Mouse (Mus musculus) cortical plate, adult 2 months (tissue): ENCODE data around the gene Gramd1b.

Experiments used
- CTCF ChIP-seq: fragments of 200-500 bp; IDR thresholded peaks from 2 replicates; pipeline ENCODE4 v1.5.1; 2011; ENCODE audit warnings: mild to moderate bottlenecking, control low read depth, low read length; ENCODE audit not compliant: insufficient read depth; ENCODE audit errors: extremely low read depth
- POLR2A ChIP-seq: fragments of 200-500 bp; IDR thresholded peaks from 2 replicates; pipeline ENCODE4 v1.6.1; 2011; ENCODE audit warnings: mild to moderate bottlenecking, low read length, control low read depth; ENCODE audit not compliant: insufficient read depth; ENCODE audit errors: extremely low read depth

DNA sequence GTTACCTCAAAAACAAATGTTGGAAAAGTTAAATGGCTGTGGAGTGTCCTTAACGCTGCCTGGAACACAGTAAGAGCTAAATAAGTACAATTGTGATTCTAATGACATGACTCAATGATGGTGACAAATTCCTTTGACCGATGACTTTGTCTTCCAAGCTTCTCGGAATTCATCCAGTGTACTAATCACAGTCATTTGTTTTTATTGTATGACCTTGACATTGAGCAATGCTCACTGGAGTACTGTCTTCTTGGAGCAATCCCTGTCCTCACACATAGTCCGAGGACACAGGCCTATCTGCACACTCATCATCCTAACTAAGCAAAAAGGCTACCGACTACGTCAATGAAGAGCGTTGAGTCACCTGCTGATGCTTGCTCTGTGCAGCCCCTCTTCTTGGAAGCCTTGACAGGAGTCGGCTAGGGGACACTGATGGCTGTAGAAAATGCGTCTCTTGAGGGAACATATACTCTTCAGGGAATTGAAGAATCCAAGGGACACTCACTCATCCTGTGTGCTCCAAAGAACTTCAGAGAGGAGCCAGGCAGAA, 58.1 kb downstream of the Gramd1b start:
- no peak for TF ChIP-seq POLR2A
- no peak for TF ChIP-seq CTCF
